Mouse (Mus musculus) cortical plate, adult 2 months (tissue): ENCODE measurements at regions not wholly inside any gene's neighbourhood (a gene's known extent, or its start where the extent isn't known, plus 50 kb on each side); places are given as distances from the start of the nearest gene placed in this dataset.

Experiments used
- CTCF ChIP-seq: fragments of 200-500 bp; IDR thresholded peaks from 2 replicates; pipeline ENCODE4 v1.5.1; 2011; ENCODE audit warnings: mild to moderate bottlenecking, control low read depth, low read length; ENCODE audit not compliant: insufficient read depth; ENCODE audit errors: extremely low read depth
- POLR2A ChIP-seq: fragments of 200-500 bp; IDR thresholded peaks from 2 replicates; pipeline ENCODE4 v1.6.1; 2011; ENCODE audit warnings: mild to moderate bottlenecking, low read length, control low read depth; ENCODE audit not compliant: insufficient read depth; ENCODE audit errors: extremely low read depth

- TF ChIP-seq CTCF (no peak), POLR2A (no peak)
Measured at GRCm38 (mm10) chr2:8067901-8068300, 558.5 kb upstream of the Celf2 start.
